Mouse (Mus musculus): ENCODE measurements at regions not wholly inside any gene's neighbourhood (a gene's known extent, or its start where the extent isn't known, plus 50 kb on each side); places are given as distances from the start of the nearest gene placed in this dataset.

GRCm38 (mm10) chr15:24993325-24993673 lies 420.3 kb downstream of the Basp1 start:
- TF ChIP-seq POLR2A (IDR thresholded peaks at IDR 0.05; ENCODE audit: low read depth, low read length) = no peak
- no peak for TF ChIP-seq CTCF (IDR thresholded peaks at IDR 0.05; ENCODE audit: extremely low read depth, insufficient read length, insufficient replicate concordance, low read depth, low read length)
